Mouse (Mus musculus) inflammation-experienced regulatory T-cells (primary cell): ENCODE data around the gene Gm15517. TPM values are rescaled to one million over a fixed set of nuclear protein-coding genes. Genes with fewer than 3 reads are reported as not detected.

Experiments used
- polyA plus RNA-seq, 2 experiments: library from polyadenylated mRNA; unstranded; fragments of 100-300 nt; shearing (Covaris generic); gene quantifications; one replicate each; pipeline ENCODE4 v1.2.1; 2017

The Gm15517 gene
- polyA plus RNA-seq, result not detected

DNA sequence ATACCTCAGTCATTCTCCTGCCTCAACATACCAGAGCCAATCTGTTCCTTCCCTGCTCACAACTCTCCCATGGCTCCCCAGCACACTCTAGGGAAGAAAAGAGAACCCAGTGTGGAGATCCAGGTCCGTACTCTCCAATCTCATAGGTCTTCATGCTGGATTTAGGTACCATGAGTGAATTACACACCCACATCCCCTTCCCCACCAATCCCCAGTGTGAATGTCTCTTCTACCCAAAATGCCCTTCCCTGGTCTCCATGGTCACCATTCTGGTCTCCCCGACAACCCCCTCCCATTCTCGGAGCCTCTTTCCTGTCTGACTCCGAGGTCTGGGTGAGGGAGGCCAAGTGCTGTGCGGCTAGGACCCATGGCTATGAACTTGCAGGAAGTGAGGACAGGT, at the start of gene Gm15517:
Gm15517 (plus strand) TSS at position 301 of the 400 bp plus-strand sequence.

GRCm38 (mm10) chr7:44215645-44216044, 45.6 kb upstream of the Gm15517 start, which contains the start of gene Klk1b5:
Gene Klk1b5 (plus strand): TSS chr7:44215945.

DNA sequence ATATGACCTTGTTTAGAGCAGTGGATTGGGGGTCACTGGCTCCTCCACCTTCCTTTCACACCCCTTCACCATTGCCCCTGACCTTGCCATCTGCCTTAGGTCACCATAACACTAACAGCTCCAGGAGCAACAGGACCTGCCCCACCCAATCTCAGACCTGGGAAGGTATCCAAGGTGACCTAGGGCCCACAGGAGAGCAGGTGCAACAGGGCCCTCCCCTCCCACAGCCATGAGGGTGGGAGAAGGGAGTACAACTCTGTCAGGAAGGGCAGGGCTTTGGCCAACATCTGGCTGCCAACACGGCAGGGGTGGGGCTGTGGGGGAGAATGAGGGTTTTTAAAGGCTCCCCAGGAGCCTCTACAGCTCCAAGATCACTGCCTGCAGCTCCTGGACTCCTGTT, 36.2 kb upstream of the Gm15517 start, which contains the start of gene Klk1:
Klk1 (plus strand) TSS at position 285 of the 400 bp plus-strand sequence.

DNA sequence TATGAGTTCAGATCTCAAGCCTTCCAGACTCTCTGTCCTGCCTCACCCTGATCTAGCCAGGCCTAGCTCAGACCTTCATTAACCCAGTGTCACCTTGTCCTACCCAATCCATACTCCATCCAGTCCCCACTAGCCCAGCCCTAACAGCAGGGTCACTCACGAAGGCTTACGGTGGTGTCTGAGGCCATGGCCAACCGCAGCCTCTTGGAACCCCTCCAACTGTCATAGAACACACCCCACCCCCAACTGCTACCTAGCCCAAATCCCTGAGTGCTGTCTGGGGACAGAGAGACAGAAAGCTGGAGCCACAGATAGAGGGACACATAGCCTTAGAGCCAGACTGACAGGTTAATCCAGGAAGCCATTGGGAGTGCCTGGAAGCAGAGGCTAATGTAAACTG, 25.3 kb upstream of the Gm15517 start, which contains the start of gene Gm36864:
Gm36864 (plus strand) TSS at position 269 of the 400 bp plus-strand sequence.

DNA sequence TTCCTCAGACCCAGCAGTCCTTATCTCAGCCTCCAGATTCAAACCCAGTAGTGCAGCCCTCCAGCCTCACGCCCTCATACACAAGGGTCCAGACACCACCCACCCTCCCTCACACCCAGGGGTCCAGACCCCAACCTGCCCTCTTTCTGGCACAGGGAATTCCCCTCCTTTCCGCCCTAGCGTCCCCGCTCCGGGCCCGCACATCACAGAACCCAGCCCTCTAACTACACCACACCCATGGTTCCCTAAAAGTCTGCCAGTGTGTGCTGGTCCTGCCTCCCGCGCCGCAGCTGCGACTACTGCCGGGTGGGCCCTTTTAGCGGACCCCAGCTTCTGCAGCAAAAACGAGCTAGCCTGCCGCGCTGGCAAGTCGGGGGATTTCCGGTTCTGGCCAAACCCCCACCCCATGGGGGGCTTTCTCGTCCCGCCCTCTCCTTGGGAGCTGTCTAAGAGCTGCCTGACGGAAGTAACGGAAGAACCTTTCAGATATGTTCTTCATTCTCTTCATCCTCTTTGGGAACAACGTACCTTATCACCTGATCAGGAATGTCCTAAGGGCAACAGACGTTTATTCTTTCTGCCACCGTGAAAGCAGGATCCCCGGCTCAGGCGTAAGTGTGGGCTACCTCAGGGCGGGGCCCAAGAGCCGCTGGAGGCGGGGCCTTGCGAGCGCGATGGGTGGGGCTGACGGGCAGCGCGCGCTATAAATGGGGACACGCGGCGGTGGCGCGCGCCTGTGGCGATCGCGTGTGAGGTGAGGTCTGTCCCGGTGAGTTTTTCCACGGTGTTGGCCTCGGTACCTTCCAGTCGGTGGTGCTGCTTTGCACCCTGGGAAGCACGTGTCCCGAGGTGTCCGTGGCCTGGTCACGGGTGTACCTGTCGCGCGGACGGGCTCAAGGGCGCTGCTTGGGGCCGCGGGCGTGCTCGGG, 14.9 kb upstream of the Gm15517 start, which contains the start of the genes 1700028J19Rik and 2410002F23Rik:
1700028J19Rik (minus strand) TSS at position 641 of the 929 bp plus-strand sequence.
2410002F23Rik (plus strand) TSS at position 668 of the 929 bp plus-strand sequence.

GRCm38 (mm10) chr7:44257278-44257677, 4.0 kb upstream of the Gm15517 start, which contains the start of gene Acp4:
Gene Acp4 (minus strand): TSS chr7:44257378.

GRCm38 (mm10) chr7:44306516-44307240, 45.4 kb downstream of the Gm15517 start, which contains the start of gene Clec11a:
Gene Clec11a (minus strand): TSS chr7:44306902.

GRCm38 (mm10) chr7:44309475-44310284, 48.4 kb downstream of the Gm15517 start, which contains the start of gene Shank1:
Gene Shank1 (plus strand): TSS chr7:44310253.

Other genes starting within 250 kb of the Gm15517 start
- under 1 TPM in 1 of 2 experiments, not detected in 1; 0.22 TPM for gene Klk1b26, start 249.3 kb upstream of the Gm15517 start, polyA plus RNA-seq
- gene Klk1b27, start 209.2 kb upstream of the Gm15517 start, polyA plus RNA-seq, result 1 to 10 TPM; 2.7 to 3.0 TPM
- not detected for gene Klk1b21, start 159.1 kb upstream of the Gm15517 start, polyA plus RNA-seq
- gene Klk1b22, start 148.8 kb upstream of the Gm15517 start, polyA plus RNA-seq, result not detected
- not detected for gene Klk1b16, start 124.7 kb upstream of the Gm15517 start, polyA plus RNA-seq
- gene Klk1b24, start 73.2 kb upstream of the Gm15517 start, polyA plus RNA-seq, result under 1 TPM in 1 of 2 experiments, not detected in 1; 0.84 TPM
- gene Klk1b3, start 63.3 kb upstream of the Gm15517 start, polyA plus RNA-seq, result not detected
- gene Klk1b4, start 54.0 kb upstream of the Gm15517 start, polyA plus RNA-seq, result under 1 TPM in 1 of 2 experiments, not detected in 1; 0.59 TPM
- gene Klk1b5, start 45.5 kb upstream of the Gm15517 start, polyA plus RNA-seq, result not detected
- gene Klk1, start 36.1 kb upstream of the Gm15517 start, polyA plus RNA-seq, result under 1 TPM in 1 of 2 experiments, not detected in 1; 0.65 TPM
- 1 to 10 TPM in 1 of 2 experiments, not detected in 1; 2.8 TPM for gene Gm36864, start 25.3 kb upstream of the Gm15517 start, polyA plus RNA-seq
- 1 to 10 TPM; 1.5 to 4.0 TPM for gene 1700028J19Rik, start 14.8 kb upstream of the Gm15517 start, polyA plus RNA-seq
- 100 to 1,000 TPM; 133 to 173 TPM for gene 2410002F23Rik, start 14.7 kb upstream of the Gm15517 start, polyA plus RNA-seq
- gene Acp4, start 4.1 kb upstream of the Gm15517 start, polyA plus RNA-seq, result 1 to 10 TPM in 1 of 2 experiments, under 1 TPM in 1; 0.18 to 1.3 TPM
- gene Clec11a, start 45.5 kb downstream of the Gm15517 start, polyA plus RNA-seq, result under 1 TPM; 0.31 to 0.95 TPM
- under 1 TPM; 0.10 to 0.24 TPM for gene Shank1, start 48.8 kb downstream of the Gm15517 start, polyA plus RNA-seq
- gene Syt3, start 122.7 kb downstream of the Gm15517 start, polyA plus RNA-seq, result under 1 TPM; 0.23 to 0.55 TPM
- gene 1700008O03Rik, start 124.4 kb downstream of the Gm15517 start, polyA plus RNA-seq, result under 1 TPM; 0.47 to 0.69 TPM
- gene Lrrc4b, start 167.6 kb downstream of the Gm15517 start, polyA plus RNA-seq, result under 1 TPM; 0.18 to 0.64 TPM
- 1 to 10 TPM in 1 of 2 experiments, not detected in 1; 1.2 TPM for gene Aspdh, start 203.9 kb downstream of the Gm15517 start, polyA plus RNA-seq
- 100 to 1,000 TPM in 1 of 2 experiments, 10 to 100 TPM in 1; 94.8 to 118 TPM for gene Josd2, start 206.5 kb downstream of the Gm15517 start, polyA plus RNA-seq
- gene Emc10, start 235.1 kb downstream of the Gm15517 start, polyA plus RNA-seq, result 100 to 1,000 TPM; 151 to 196 TPM
- 1 to 10 TPM; 3.0 to 7.2 TPM for gene Fam71e1, start 235.1 kb downstream of the Gm15517 start, polyA plus RNA-seq